Mouse (Mus musculus): ENCODE results near the gene Ahnak2. TPM values are rescaled to one million over a fixed set of nuclear protein-coding genes. Genes with fewer than 3 reads are reported as not detected.

The Ahnak2 gene
- total and polyA plus RNA-seq, 3 experiments = 3.1 to 27.7 (median 14.6) TPM

- TF ChIP-seq NELFE (IDR thresholded peaks at IDR 0.05; ENCODE audit: low read depth, low read length) (no peak), MAFK (IDR thresholded peaks at IDR 0.05; ENCODE audit: insufficient replicate concordance, low read length) (no peak)
Observed at GRCm38 (mm10) chr12:112736636-112736925, 65.9 kb downstream of the Ahnak2 start (continued).

GRCm38 (mm10) chr12:112735896-112736635 lies 66.4 kb downstream of the Ahnak2 start:
- no peaks in the 10 kb centered on the region for H3K27me3 ChIP-seq (replicated peaks)
- in situ Hi-C loops (cut with MboI; ENCODE audit: low pct_ligation_motif_present, low pct_unique_long_range_greater_than_20kb, low sequenced_read_pairs) = no loop called here
- no peaks in the 10 kb centered on the region for H3K79me2 ChIP-seq (replicated peaks; ENCODE audit: control insufficient read depth, extremely low read depth, insufficient read depth, poor library complexity, severe bottlenecking)
- no peak overlapping the region for H3K9ac ChIP-seq (ENCODE audit: insufficient read depth, low read depth)
- H3K36me3 ChIP-seq (replicated peaks in 1 of 2; ENCODE audit: control insufficient read depth in 1 of 2, insufficient read depth in 1 of 2, low read length in 1 of 2) = peaks cover 40 to 68% of the 10 kb centered on the region in 2 experiments
- TF ChIP-seq CTCF (conservative IDR thresholded peaks at IDR 0.05 in 1 of 2, IDR thresholded peaks at IDR 0.05 in 1 of 2; ENCODE audit: low read depth in 2 of 2, low read length in 2 of 2) (no peak), MXI1 (IDR thresholded peaks at IDR 0.05; ENCODE audit: low read depth, low read length) (no peak), TBP (conservative IDR thresholded peaks at IDR 0.05; ENCODE audit: low read depth, low read length) (no peak), USF2 (conservative IDR thresholded peaks at IDR 0.05; ENCODE audit: low read depth, low read length) (no peak), USF1 (IDR thresholded peaks at IDR 0.05; ENCODE audit: low read depth, low read length) (no peak), JUND (conservative IDR thresholded peaks at IDR 0.05; ENCODE audit: low read depth, low read length) (no peak), MAX (IDR thresholded peaks at IDR 0.05; ENCODE audit: low read length) (no peak), UBTF (IDR thresholded peaks at IDR 0.05; ENCODE audit: low read depth, low read length) (no peak), CHD2 (IDR thresholded peaks at IDR 0.05; ENCODE audit: low read length) (no peak), TCF12 (IDR thresholded peaks at IDR 0.05; ENCODE audit: low read depth, low read length) (no peak), MYC (IDR thresholded peaks at IDR 0.05; ENCODE audit: low read depth, low read length) (no peak), JUN (IDR thresholded peaks at IDR 0.05; ENCODE audit: insufficient read depth, low read depth, low read length) (no peak), BHLHE40 (IDR thresholded peaks at IDR 0.05; ENCODE audit: low read depth, low read length) (no peak), SIN3A (IDR thresholded peaks at IDR 0.05; ENCODE audit: low read length) (no peak), RAD21 (IDR thresholded peaks at IDR 0.05; ENCODE audit: low read depth, low read length) (no peak)
- H3K9me3 ChIP-seq (replicated peaks; ENCODE audit: low read length) = no peaks in the 10 kb centered on the region
- peaks cover 0 to 13% of the 10 kb centered on the region in 2 experiments; a peak in 2 of 4 replicates for H3K4me1 ChIP-seq (ENCODE audit: control insufficient read depth in 1 of 2, insufficient read depth in 2 of 2)
- dilution Hi-C loops (cut with MboI; ENCODE audit: extremely low pct_ligation_motif_present, extremely low pct_unique_long_range_greater_than_20kb, low sequenced_read_pairs) = no loop called here
- H3K27ac ChIP-seq (ENCODE audit: insufficient read depth, low read depth) = no peak overlapping the region
- DNase-seq (ENCODE audit: extremely low read depth) = no peak
- no peak overlapping the region for H3K4me2 ChIP-seq (ENCODE audit: insufficient read depth, low read depth, poor library complexity, severe bottlenecking)
- no peak overlapping the region for H3K4me3 ChIP-seq (replicated peaks in 1 of 3; ENCODE audit: low read depth in 2 of 3, low read length in 2 of 3, poor library complexity in 1 of 3)

GRCm38 (mm10) chr12:112734881-112735655 lies 67.4 kb downstream of the Ahnak2 start:
- Histone ChIP-seq H3K27me3 (replicated peaks) (peaks cover 4% of the 10 kb centered on the region), H3K36me3 (replicated peaks in 1 of 2; ENCODE audit: control insufficient read depth in 1 of 2, insufficient read depth in 1 of 2, low read length in 1 of 2) (peaks cover 40 to 61% of the 10 kb centered on the region in 2 experiments), H3K79me2 (replicated peaks; ENCODE audit: control insufficient read depth, extremely low read depth, insufficient read depth, poor library complexity, severe bottlenecking) (no peaks in the 10 kb centered on the region), H3K4me3 (replicated peaks in 1 of 3; ENCODE audit: low read depth in 2 of 3, low read length in 2 of 3, poor library complexity in 1 of 3) (no peak overlapping the region), H3K9ac (ENCODE audit: insufficient read depth, low read depth) (no peak overlapping the region), H3K9me3 (replicated peaks; ENCODE audit: low read length) (no peaks in the 10 kb centered on the region), H3K4me1 (ENCODE audit: control insufficient read depth in 1 of 2, insufficient read depth in 2 of 2) (peaks cover 0 to 12% of the 10 kb centered on the region in 2 experiments; a peak in 2 of 4 replicates), H3K4me2 (ENCODE audit: insufficient read depth, low read depth, poor library complexity, severe bottlenecking) (no peak overlapping the region), H3K27ac (ENCODE audit: insufficient read depth, low read depth) (no peak overlapping the region)
- in situ Hi-C loops (cut with MboI; ENCODE audit: low pct_ligation_motif_present, low pct_unique_long_range_greater_than_20kb, low sequenced_read_pairs) = no loop called here
- no peak for DNase-seq (ENCODE audit: extremely low read depth)
- dilution Hi-C loops (cut with MboI; ENCODE audit: extremely low pct_ligation_motif_present, extremely low pct_unique_long_range_greater_than_20kb, low sequenced_read_pairs) = no loop called here
- TF ChIP-seq ZNF384 (IDR thresholded peaks at IDR 0.05; ENCODE audit: low read depth, low read length) (no peak), RAD21 (IDR thresholded peaks at IDR 0.05; ENCODE audit: low read depth, low read length) (no peak), BHLHE40 (IDR thresholded peaks at IDR 0.05; ENCODE audit: low read depth, low read length) (no peak), E2F4 (IDR thresholded peaks at IDR 0.05; ENCODE audit: insufficient replicate concordance, low read depth, low read length) (no peak), UBTF (IDR thresholded peaks at IDR 0.05; ENCODE audit: low read depth, low read length) (no peak), RCOR1 (conservative IDR thresholded peaks at IDR 0.05; ENCODE audit: low read depth, low read length) (no peak), POLR2A (IDR thresholded peaks at IDR 0.05; ENCODE audit: low read depth, low read length) (no peak), HCFC1 (IDR thresholded peaks at IDR 0.05; ENCODE audit: low read depth, low read length) (no peak), CHD2 (IDR thresholded peaks at IDR 0.05; ENCODE audit: low read length) (no peak), MAX (IDR thresholded peaks at IDR 0.05; ENCODE audit: low read length) (no peak), MAZ (IDR thresholded peaks at IDR 0.05; ENCODE audit: low read depth, low read length) (no peak), SIN3A (IDR thresholded peaks at IDR 0.05; ENCODE audit: low read length) (no peak), CHD1 (IDR thresholded peaks at IDR 0.05; ENCODE audit: low read depth, low read length) (no peak), EP300 (IDR thresholded peaks at IDR 0.05; ENCODE audit: low read length) (no peak), ETS1 (conservative IDR thresholded peaks at IDR 0.05; ENCODE audit: low read depth, low read length) (no peak), IRF4 (IDR thresholded peaks at IDR 0.05; ENCODE audit: low read depth, low read length) (no peak), JUN (IDR thresholded peaks at IDR 0.05; ENCODE audit: insufficient read depth, low read depth, low read length) (no peak), PAX5 (IDR thresholded peaks at IDR 0.05; ENCODE audit: low read length) (no peak), ZC3H11A (IDR thresholded peaks at IDR 0.05; ENCODE audit: low read depth, low read length) (no peak)

All from CH12.LX (cell line).